Mouse (Mus musculus) kidney, embryonic 15.5 days (tissue): ENCODE results near the gene Mustn1. TPM values are rescaled to one million over a fixed set of nuclear protein-coding genes. Genes with fewer than 3 reads are reported as not detected.

Source experiments
- ATAC-seq: fragments of 200-750 bp; cut with Nextera tagmentation; replicated peaks from 2 replicates; pipeline ENCODE4 v1.8.0; 2017; ENCODE audit warnings: moderate TSS enrichment; ENCODE audit not compliant: low FRiP score
- H3K27ac ChIP-seq: fragments of 300-500 bp; sonication (generic); 2 replicates; pipeline ENCODE4 v1.5.1; 2015; ENCODE audit warnings: mild to moderate bottlenecking, inconsistent platforms
- H3K27me3 ChIP-seq: fragments of 300-500 bp; sonication (generic); 2 replicates; pipeline ENCODE4 v1.6.1; 2015; ENCODE audit warnings: inconsistent platforms
- H3K36me3 ChIP-seq: fragments of 300-500 bp; sonication (generic); 2 replicates; pipeline ENCODE4 v1.6.1; 2015; ENCODE audit warnings: inconsistent platforms
- H3K4me1 ChIP-seq: fragments of 300-500 bp; sonication (generic); 2 replicates; pipeline ENCODE4 v1.6.1; 2015; ENCODE audit warnings: inconsistent platforms
- H3K4me2 ChIP-seq: fragments of 300-500 bp; sonication (generic); 2 replicates; pipeline ENCODE4 v1.6.1; 2015; ENCODE audit warnings: moderate library complexity, mild to moderate bottlenecking, inconsistent platforms
- H3K4me3 ChIP-seq: fragments of 300-500 bp; sonication (generic); replicated peaks from 2 replicates; pipeline ENCODE4 v1.5.1; 2015; ENCODE audit warnings: mild to moderate bottlenecking, inconsistent platforms
- H3K9ac ChIP-seq: fragments of 300-500 bp; sonication (generic); 2 replicates; pipeline ENCODE4 v1.6.1; 2015; ENCODE audit warnings: mild to moderate bottlenecking, inconsistent platforms
- H3K9me3 ChIP-seq: fragments of 300-500 bp; sonication (generic); replicated peaks from 2 replicates; pipeline ENCODE4 v1.6.1; 2016; ENCODE audit warnings: inconsistent platforms
- WGBS: fragments of 180-500 bp; shearing (Covaris S2); methylation state at CpG from one replicate; pipeline ENCODE4 v1.1.7; 2015; ENCODE audit warnings: mixed read lengths; 5-methylcytosine and 5-hydroxymethylcytosine counted together
- polyA plus RNA-seq: library from polyadenylated mRNA; unstranded; fragments of >200 nt; fragmentation: Nextera tagmentation; extraction: Ambion mirVana; gene quantifications from 2 replicates; pipeline ENCODE4 v1.2.1, GENCODE M21; 2015

The Mustn1 gene
- polyA plus RNA-seq, 1 experiment from 2014 or later: 5.3 TPM

DNA sequence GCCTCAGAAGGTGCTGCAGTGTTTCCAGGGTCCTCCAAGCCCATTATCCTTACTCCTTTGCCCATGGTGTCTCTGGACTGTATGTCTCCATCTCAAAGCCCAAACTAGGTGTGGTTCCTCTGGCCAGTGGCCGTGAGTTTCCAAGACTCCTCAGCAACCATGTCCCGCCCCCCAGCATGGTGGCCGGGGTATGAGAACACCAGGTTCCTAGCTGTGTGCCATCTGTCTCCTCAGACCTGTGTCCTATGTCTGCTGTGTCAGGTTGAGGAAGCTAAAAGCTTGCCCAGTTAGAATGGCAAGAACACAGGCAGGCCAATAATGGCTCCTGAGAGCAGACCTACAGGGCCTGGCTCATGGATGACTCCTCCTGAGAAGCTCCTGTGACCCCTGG is 2.7 kb downstream of the Mustn1 start:
- Histone ChIP-seq H3K9me3 (no peaks in the 10 kb centered on the region), H3K9ac (no peak overlapping the region), H3K27me3 (no peaks in the 10 kb centered on the region), H3K27ac (no peak overlapping the region), H3K36me3 (0 out of 2 replicates have a peak, but pooled peaks cover 3% of the 10 kb centered on the region), H3K4me3 (no peak overlapping the region), H3K4me1 (peaks cover 22% of the 10 kb centered on the region), H3K4me2 (no peak overlapping the region)
- WGBS: 86% methylated on average over 3 of the region's 3 CpGs
- ATAC-seq: no peak

DNA sequence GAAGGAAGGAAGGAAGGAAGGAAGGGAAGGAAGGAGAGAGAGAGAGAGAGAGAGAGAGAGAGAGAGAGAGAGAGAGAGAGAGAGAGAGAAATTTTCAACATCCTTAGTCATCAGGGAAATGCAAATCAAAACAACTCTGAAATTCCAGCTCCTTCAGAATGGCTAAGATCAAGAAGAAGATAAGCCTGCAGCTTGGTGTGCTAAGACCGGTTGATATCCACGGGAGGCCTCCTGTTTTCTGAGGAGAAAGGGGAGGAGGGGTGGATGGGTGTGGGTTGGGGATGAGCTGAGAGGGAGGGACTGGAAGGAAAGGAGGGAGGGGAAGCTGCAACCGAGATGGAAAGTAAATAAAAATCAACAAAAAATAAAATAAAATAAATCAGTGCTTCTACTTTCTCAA is 6.3 kb downstream of the Mustn1 start:
- Histone ChIP-seq H3K27ac (no peak overlapping the region), H3K9me3 (no peaks in the 10 kb centered on the region), H3K4me1 (peaks cover 11% of the 10 kb centered on the region), H3K4me2 (no peak overlapping the region), H3K27me3 (no peaks in the 10 kb centered on the region), H3K9ac (no peak overlapping the region), H3K4me3 (no peak overlapping the region), H3K36me3 (no peaks in the 10 kb centered on the region)
- no peak for ATAC-seq
- WGBS: 17% methylated on average over 3 of the region's 3 CpGs

DNA sequence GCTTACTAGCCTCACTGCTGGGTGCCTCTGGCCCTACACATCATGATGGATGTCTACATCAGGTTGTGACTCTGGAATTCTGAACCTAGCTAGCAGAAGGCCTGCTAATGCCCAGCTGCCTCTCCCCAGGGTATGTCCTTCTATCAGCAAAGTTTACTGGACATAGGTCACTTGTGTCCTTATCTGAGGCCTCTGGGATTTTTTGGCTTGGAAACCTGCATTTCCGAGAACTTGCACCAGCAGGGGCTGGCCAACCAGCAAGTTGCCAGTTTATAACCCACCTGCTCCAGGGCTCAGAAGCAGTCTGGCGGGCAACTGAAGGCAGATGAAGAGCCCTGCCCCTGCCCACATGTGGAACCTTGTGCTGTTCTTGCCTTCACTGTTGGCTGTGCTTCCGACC is 7.2 kb downstream of the Mustn1 start, which contains the start of gene Itih4:
Gene Itih4 (plus strand): TSS at position 273 of the 400 bp plus-strand sequence.
- no peaks in the 10 kb centered on the region for H3K27me3 ChIP-seq

DNA sequence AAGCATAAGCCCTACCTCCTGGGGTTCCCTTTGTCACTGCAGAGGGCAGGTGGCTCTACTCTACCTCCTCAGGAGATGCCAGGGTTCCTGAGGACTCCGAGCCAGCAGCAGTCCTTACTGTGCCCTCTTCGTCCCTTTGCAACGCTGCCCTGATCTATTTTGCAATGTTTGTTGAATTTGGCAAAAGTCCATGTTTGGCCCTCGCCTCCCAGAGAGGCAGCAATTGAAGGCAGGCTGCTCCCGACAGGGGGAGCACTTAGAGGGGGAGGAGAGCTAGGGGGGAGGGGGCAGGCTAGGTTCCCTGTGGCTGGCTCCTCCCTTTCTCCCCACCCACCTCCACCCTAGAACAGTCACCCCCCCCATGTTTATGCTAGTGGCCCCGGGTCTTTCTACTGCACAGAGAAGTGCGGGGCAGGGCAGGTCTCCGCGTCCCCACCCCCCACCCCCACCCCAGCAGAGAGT is 9.3 kb downstream of the Mustn1 start:
- no peaks in the 10 kb centered on the region for H3K27me3 ChIP-seq
- no peaks in the 10 kb centered on the region for H3K36me3 ChIP-seq
- peaks cover 7% of the 10 kb centered on the region for H3K4me1 ChIP-seq
- no peak overlapping the region for H3K9ac ChIP-seq
- 6% methylated on average over 9 of the region's 9 CpGs for WGBS
- peak; percentile 58; the same call in 1 of the 2 replicates for ATAC-seq
- H3K9me3 ChIP-seq: no peaks in the 10 kb centered on the region
- H3K4me2 ChIP-seq: peak overlapping the region; percentile 47
- no peak overlapping the region for H3K4me3 ChIP-seq
- H3K27ac ChIP-seq: no peak overlapping the region

More for the DNA sequence above, 7.2 kb downstream of the Mustn1 start, which contains the start of gene Itih4:
- peaks cover 7% of the 10 kb centered on the region for H3K4me1 ChIP-seq
- no peak for ATAC-seq
- no peaks in the 10 kb centered on the region for H3K36me3 ChIP-seq
- H3K4me3 ChIP-seq: no peak within 1 kb of the TSS
- 84% methylated on average over 3 of the region's 3 CpGs for WGBS
- H3K9me3 ChIP-seq: no peaks in the 10 kb centered on the region
- H3K4me2 ChIP-seq: no peak within 1 kb of the TSS
- no peak within 1 kb of the TSS for H3K9ac ChIP-seq
- H3K27ac ChIP-seq: no peak within 1 kb of the TSS

DNA sequence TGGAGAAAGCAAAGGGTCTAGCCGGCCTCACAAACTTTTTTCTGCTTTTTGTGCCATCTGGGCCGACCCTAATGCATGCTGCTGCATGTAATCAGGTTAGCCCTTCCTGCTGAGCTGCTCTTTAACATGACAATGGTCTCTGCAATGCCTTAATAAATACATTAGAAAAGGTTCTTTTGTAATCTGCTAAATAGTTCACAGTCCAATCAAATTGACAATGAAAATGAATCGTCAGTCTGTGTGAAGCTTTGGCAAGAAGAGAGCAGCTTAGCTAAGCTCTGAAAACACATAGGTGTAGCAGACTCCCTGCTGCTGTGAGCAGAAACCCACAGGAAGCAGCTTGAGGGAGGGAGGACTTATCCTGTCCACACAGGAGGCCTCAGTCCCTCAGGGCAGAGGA is 21.0 kb downstream of the Mustn1 start:
- Histone ChIP-seq H3K4me1 (no peaks in the 10 kb centered on the region), H3K4me2 (no peak overlapping the region), H3K36me3 (no peaks in the 10 kb centered on the region), H3K27me3 (no peaks in the 10 kb centered on the region), H3K9ac (no peak overlapping the region), H3K9me3 (no peaks in the 10 kb centered on the region), H3K27ac (no peak overlapping the region), H3K4me3 (no peak overlapping the region)
- ATAC-seq: no peak
- WGBS: 74% methylated on average over 3 of the region's 3 CpGs

DNA sequence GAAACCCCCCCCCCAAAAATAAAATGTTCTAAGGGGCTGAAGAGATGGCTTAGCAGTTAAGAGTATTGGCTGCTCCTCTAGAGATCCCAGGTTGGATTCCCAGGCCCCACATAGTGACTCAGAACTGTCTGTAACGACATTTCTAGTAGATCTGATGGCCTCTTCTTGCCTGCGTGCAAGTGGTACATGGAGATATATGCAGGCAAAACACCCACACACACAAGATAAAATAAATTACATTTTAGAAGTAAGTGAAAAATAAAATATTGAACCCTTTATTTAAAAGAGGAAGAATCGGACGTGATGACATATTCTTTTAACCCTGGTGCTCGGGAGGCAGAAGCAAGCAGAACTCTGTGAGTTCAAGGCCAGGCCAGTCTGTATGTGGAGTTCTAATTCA is 23.6 kb downstream of the Mustn1 start:
- Histone ChIP-seq H3K4me1 (no peaks in the 10 kb centered on the region), H3K9me3 (no peaks in the 10 kb centered on the region), H3K4me3 (no peak overlapping the region), H3K4me2 (no peak overlapping the region), H3K27ac (no peak overlapping the region), H3K36me3 (no peaks in the 10 kb centered on the region), H3K9ac (no peak overlapping the region), H3K27me3 (no peaks in the 10 kb centered on the region)
- no peak for ATAC-seq
- 92% methylated on average over 5 of the region's 5 CpGs for WGBS

DNA sequence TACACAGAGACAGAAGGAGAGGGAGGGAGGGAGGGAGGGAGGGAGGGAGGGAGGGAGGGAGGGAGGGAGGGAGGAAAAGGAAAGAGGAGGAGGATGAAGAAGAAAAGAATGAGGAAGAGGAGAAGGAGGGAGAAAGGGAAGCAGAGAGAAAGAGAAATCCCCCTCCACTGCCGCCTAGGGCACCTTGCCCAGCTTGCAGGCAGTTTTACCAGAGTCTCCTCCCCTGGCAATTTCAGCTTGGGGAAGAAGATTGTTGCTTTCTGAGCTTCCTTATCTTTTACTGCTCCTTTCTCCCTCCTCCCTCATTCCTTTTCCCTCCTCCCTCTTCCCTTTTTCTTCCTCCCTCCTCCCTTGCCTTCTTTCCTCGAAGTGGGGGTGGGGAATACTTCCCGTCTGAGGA is 24.0 kb downstream of the Mustn1 start:
- WGBS: 58% methylated on average over 3 of the region's 3 CpGs

DNA sequence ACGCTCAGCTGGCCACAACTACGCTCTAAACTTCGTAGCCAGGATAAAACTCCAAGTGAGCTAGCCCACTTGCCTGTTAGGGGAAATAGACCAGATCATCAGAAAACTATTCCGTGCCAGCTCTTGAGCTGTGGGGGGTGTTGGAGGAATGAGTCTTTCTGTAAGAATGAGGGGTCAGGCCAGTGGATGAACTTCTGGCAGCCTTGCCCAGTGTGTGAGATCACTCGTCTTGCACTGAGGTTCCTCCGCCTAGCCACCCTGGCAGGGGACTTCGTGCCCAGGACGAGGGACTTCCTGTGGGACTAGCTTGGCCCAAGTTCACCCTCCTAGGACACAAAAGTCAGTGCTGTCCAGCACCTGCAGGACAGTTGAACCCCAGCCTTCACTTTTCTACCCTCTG is 25.3 kb downstream of the Mustn1 start:
- Histone ChIP-seq H3K4me1 (no peaks in the 10 kb centered on the region), H3K36me3 (no peaks in the 10 kb centered on the region), H3K9me3 (no peaks in the 10 kb centered on the region), H3K9ac (no peak overlapping the region), H3K27ac (no peak overlapping the region), H3K27me3 (no peaks in the 10 kb centered on the region), H3K4me2 (no peak overlapping the region), H3K4me3 (no peak overlapping the region)
- ATAC-seq: no peak
- WGBS: 83% methylated on average over 8 of the region's 8 CpGs

More for the DNA sequence above, 24.0 kb downstream of the Mustn1 start:
- H3K27me3 ChIP-seq: no peaks in the 10 kb centered on the region
- no peaks in the 10 kb centered on the region for H3K4me1 ChIP-seq
- no peaks in the 10 kb centered on the region for H3K36me3 ChIP-seq
- no peaks in the 10 kb centered on the region for H3K9me3 ChIP-seq
- ATAC-seq: no peak
- H3K9ac ChIP-seq: no peak overlapping the region
- H3K27ac ChIP-seq: no peak overlapping the region
- H3K4me2 ChIP-seq: no peak overlapping the region
- H3K4me3 ChIP-seq: no peak overlapping the region

DNA sequence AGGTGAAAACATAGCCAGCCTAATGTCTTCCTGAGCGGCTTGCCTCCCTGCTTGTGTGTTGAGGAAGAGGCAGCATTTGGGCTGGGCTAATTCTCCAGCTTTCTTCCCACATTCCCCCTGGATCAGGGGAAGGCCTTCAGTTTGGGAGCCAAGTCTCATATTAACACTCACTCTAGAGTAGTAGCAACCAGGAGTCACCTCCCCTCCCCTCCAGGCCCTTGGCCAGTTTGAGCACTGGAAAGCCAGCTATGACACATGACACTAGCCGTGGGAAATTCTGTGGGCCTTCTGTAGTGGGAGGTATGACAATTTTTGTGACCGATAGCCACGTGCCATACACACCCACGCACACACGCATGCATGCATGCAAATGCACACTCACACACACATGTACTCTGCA is 27.0 kb downstream of the Mustn1 start:
- H3K4me2 ChIP-seq: no peak overlapping the region
- H3K4me1 ChIP-seq: no peaks in the 10 kb centered on the region
- no peak overlapping the region for H3K4me3 ChIP-seq
- WGBS: 84% methylated on average over 6 of the region's 6 CpGs
- no peaks in the 10 kb centered on the region for H3K36me3 ChIP-seq
- H3K9ac ChIP-seq: no peak overlapping the region
- no peak overlapping the region for H3K27ac ChIP-seq
- H3K27me3 ChIP-seq: no peaks in the 10 kb centered on the region
- no peak for ATAC-seq
- H3K9me3 ChIP-seq: no peaks in the 10 kb centered on the region

DNA sequence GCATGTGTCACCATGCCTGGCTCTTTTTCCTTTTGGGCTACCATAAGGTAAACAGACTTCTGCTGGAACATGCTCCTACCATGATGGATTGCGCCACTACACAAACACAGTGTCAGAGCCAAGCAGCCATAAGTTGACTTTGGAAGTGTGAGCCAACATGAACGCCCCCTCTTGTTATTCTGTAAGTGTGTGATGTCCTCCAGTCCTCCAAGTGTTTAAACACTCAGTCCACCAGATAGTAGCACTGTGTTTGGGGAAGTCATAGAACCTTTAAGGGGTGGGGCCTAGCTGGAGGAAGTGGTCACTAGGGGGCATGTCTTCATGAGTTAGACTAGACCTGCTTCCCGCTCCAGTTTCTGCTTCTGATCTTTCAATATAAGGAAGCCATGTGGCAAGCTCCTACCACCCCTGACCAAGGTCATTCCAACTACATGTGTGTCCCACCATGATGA is 28.8 kb downstream of the Mustn1 start:
- 68% methylated on average over 3 of the region's 3 CpGs for WGBS
- H3K27ac ChIP-seq: no peak overlapping the region
- no peak for ATAC-seq

DNA sequence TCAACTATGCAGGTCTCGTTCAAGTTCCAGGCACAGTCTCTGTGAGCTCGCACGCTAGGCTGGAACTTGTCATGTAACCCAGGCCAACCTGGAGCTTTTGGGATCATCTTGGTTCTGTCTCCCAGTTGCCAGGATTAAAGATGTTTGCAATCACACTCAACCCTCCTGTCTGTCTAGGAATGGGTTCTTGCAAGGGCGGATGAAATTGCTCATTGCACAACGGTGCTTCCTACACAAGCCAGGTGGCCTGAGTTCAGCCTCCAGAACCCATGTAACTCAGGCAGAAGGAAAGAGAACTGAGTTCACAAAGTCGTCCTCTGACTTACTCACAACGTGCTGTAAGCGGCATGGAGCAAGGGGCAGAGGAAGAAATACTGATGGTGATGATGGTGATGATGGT is 32.1 kb downstream of the Mustn1 start:
- H3K4me1 ChIP-seq: no peaks in the 10 kb centered on the region
- no peak overlapping the region for H3K9ac ChIP-seq
- H3K36me3 ChIP-seq: no peaks in the 10 kb centered on the region
- WGBS: 91% methylated on average over 8 of the region's 8 CpGs
- H3K9me3 ChIP-seq: no peaks in the 10 kb centered on the region
- no peaks in the 10 kb centered on the region for H3K27me3 ChIP-seq
- no peak overlapping the region for H3K4me2 ChIP-seq
- H3K27ac ChIP-seq: no peak overlapping the region
- no peak for ATAC-seq
- no peak overlapping the region for H3K4me3 ChIP-seq

More for the DNA sequence above, 28.8 kb downstream of the Mustn1 start:
- Histone ChIP-seq H3K4me3 (no peak overlapping the region), H3K27me3 (no peaks in the 10 kb centered on the region), H3K9me3 (no peaks in the 10 kb centered on the region), H3K9ac (no peak overlapping the region), H3K4me2 (no peak overlapping the region), H3K36me3 (no peaks in the 10 kb centered on the region), H3K4me1 (no peaks in the 10 kb centered on the region)

DNA sequence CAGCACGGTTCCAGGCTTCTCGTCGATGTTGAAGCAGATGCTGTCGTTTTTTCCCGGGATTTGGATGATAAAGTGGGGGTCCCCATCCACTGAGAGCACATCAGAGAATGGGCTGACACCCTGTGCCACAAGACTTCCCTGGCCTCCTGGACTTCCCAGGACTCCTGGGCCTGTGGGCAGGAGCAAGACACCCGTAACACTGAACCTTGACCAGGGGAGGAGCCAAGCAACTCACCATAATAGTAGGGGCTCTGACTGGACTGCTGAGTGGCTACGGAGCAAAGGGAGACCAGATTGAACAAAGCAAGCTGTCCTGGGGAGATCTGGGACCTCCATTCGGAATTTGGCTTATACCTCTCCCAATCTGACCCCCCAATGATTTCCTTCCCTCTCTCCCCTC is 33.6 kb downstream of the Mustn1 start:
- Histone ChIP-seq H3K9ac (no peak overlapping the region), H3K4me3 (no peak overlapping the region), H3K27me3 (no peaks in the 10 kb centered on the region), H3K4me2 (no peak overlapping the region), H3K4me1 (no peaks in the 10 kb centered on the region), H3K27ac (no peak overlapping the region), H3K9me3 (no peaks in the 10 kb centered on the region), H3K36me3 (no peaks in the 10 kb centered on the region)
- no peak for ATAC-seq
- WGBS: 74% methylated on average over 8 of the region's 8 CpGs

DNA sequence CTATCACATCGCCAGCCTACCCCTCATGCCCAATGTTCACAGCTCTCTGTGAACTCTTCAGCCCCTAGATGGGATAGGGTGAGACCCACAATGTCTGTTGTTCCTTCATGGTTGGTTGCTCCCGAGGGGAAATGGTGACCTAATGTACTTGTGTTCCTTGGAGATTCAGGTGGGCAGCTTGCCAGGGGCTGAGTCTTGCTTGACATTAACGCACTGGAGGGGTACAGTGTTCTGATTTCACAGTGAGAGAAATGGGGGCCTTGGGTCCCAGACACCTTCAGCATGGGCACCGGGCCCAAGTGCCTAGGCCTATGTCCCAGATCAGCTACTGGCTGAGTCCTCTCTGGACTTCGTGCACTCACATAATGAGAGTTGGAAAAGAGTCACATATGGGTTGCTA is 34.4 kb downstream of the Mustn1 start:
- H3K4me3 ChIP-seq: no peak overlapping the region
- no peaks in the 10 kb centered on the region for H3K9me3 ChIP-seq
- H3K36me3 ChIP-seq: no peaks in the 10 kb centered on the region
- 77% methylated on average over 5 of the region's 5 CpGs for WGBS
- no peak overlapping the region for H3K4me2 ChIP-seq
- no peak overlapping the region for H3K27ac ChIP-seq
- ATAC-seq: no peak
- no peak overlapping the region for H3K9ac ChIP-seq
- H3K4me1 ChIP-seq: no peaks in the 10 kb centered on the region
- no peaks in the 10 kb centered on the region for H3K27me3 ChIP-seq
